Mouse (Mus musculus): ENCODE results near the gene Vmn1r214. TPM values are rescaled to one million over a fixed set of nuclear protein-coding genes. Genes with fewer than 3 reads are reported as not detected.

The Vmn1r214 gene
- not detected for total RNA-seq (2021)

GRCm38 (mm10) chr13:23030118-23030517, at the start of gene Vmn1r214:
Gene Vmn1r214, plus strand, starts transcription at chr13:23030418.
- no peak for DNase-seq

GRCm38 (mm10) chr13:22990214-22990891, 39.9 kb upstream of the Vmn1r214 start:
- DNase-seq, result no peak

GRCm38 (mm10) chr13:22992178-22992700, 38.0 kb upstream of the Vmn1r214 start:
- DNase-seq, result no peak

- no peak for DNase-seq
Measured at GRCm38 (mm10) chr13:22992721-22993120, 37.5 kb upstream of the Vmn1r214 start.

- no peak for DNase-seq
Measured at GRCm38 (mm10) chr13:23007356-23007755, 22.9 kb upstream of the Vmn1r214 start, which contains the start of gene Vmn1r213. Gene Vmn1r213, plus strand, starts transcription at chr13:23007656.

GRCm38 (mm10) chr13:23018158-23018557, 12.1 kb upstream of the Vmn1r214 start:
- no peak for DNase-seq

GRCm38 (mm10) chr13:23024812-23025211, 5.4 kb upstream of the Vmn1r214 start:
- DNase-seq, result no peak

GRCm38 (mm10) chr13:23057778-23058177, 27.6 kb downstream of the Vmn1r214 start:
- DNase-seq, result no peak

- no peak for DNase-seq
Measured at GRCm38 (mm10) chr13:23067725-23068124, 37.5 kb downstream of the Vmn1r214 start, which contains the start of gene Vmn1r215. Gene Vmn1r215, plus strand, starts transcription at chr13:23068025.

GRCm38 (mm10) chr13:23069312-23069711, 39.1 kb downstream of the Vmn1r214 start:
- no peak for DNase-seq

Other genes with a start within 250 kb of the Vmn1r214 start
- under 1 TPM in 1 of 2 experiments, not detected in 1; 0.05 TPM for gene Vmn1r209, start 220.7 kb upstream of the Vmn1r214 start, total RNA-seq (2021)
- gene Vmn1r210, start 199.1 kb upstream of the Vmn1r214 start, total RNA-seq (2021), result not detected
- not detected for gene Vmn1r211, start 172.9 kb upstream of the Vmn1r214 start, total RNA-seq (2021)
- gene Vmn1r212, start 146.2 kb upstream of the Vmn1r214 start, total RNA-seq (2021), result not detected
- gene Vmn1r213, start 22.8 kb upstream of the Vmn1r214 start, total RNA-seq (2021), result not detected
- gene Vmn1r215, start 37.6 kb downstream of the Vmn1r214 start, total RNA-seq (2021), result not detected
- gene Vmn1r217, start 87.8 kb downstream of the Vmn1r214 start, total RNA-seq (2021), result not detected
- not detected for gene Vmn1r218, start 102.7 kb downstream of the Vmn1r214 start, total RNA-seq (2021)
- gene Vmn1r219, start 128.9 kb downstream of the Vmn1r214 start, total RNA-seq (2021), result not detected
- gene Vmn1r220, start 157.6 kb downstream of the Vmn1r214 start, total RNA-seq (2021), result not detected
- not detected for gene Vmn1r221, start 183.7 kb downstream of the Vmn1r214 start, total RNA-seq (2021)
- not detected for gene Vmn1r222, start 205.5 kb downstream of the Vmn1r214 start, total RNA-seq (2021)
- gene Vmn1r223, start 216.7 kb downstream of the Vmn1r214 start, total RNA-seq (2021), result not detected